Mouse (Mus musculus): Measurements from ENCODE around the gene Gkap1.

GRCm38 (mm10) chr13:58201908-58202307 is 73.6 kb downstream of the Gkap1 start:
- TF ChIP-seq MAX (IDR thresholded peaks at IDR 0.05; ENCODE audit: low read length): no peak
- no peak for TF ChIP-seq EP300 (IDR thresholded peaks at IDR 0.05; ENCODE audit: low read depth in 1 of 2, low read length in 2 of 2)
- no peak for TF ChIP-seq CTCF (IDR thresholded peaks at IDR 0.05 in 2 of 3, conservative IDR thresholded peaks at IDR 0.05 in 1 of 3; ENCODE audit: control insufficient read depth in 1 of 3, insufficient read depth in 1 of 3, low read depth in 2 of 3, low read length in 3 of 3, poor library complexity in 1 of 3, severe bottlenecking in 1 of 3)
- TF ChIP-seq ZNF384 (IDR thresholded peaks at IDR 0.05; ENCODE audit: low read depth, low read length): no peak
- no peak for TF ChIP-seq POLR2AphosphoS2 (IDR thresholded peaks at IDR 0.05; ENCODE audit: low read length)
- no peak for TF ChIP-seq MYB (IDR thresholded peaks at IDR 0.05; ENCODE audit: low read depth, low read length)
- no peak for TF ChIP-seq RAD21 (IDR thresholded peaks at IDR 0.05; ENCODE audit: low read depth, low read length)
- TF ChIP-seq CHD2 (IDR thresholded peaks at IDR 0.05; ENCODE audit: low read length): no peak
- no peak for TF ChIP-seq ZMIZ1 (IDR thresholded peaks at IDR 0.05; ENCODE audit: low read depth, low read length)
- no peak for TF ChIP-seq TAL1 (IDR thresholded peaks at IDR 0.05; ENCODE audit: low read length)
